Mouse (Mus musculus) brain, embryonic 14.5 days (tissue): Measurements from ENCODE around the gene Cib2.

ENCODE experiments used
- CTCF ChIP-seq: fragments of 200-500 bp; IDR thresholded peaks from 2 replicates; pipeline ENCODE4 v1.5.1; 2012; ENCODE audit warnings: inconsistent platforms, mild to moderate bottlenecking, moderate library complexity, borderline replicate concordance; ENCODE audit not compliant: insufficient read depth, insufficient read length; ENCODE audit errors: extremely low read depth
- POLR2A ChIP-seq: fragments of 200-500 bp; IDR thresholded peaks from 2 replicates; pipeline ENCODE4 v1.6.1; 2012; ENCODE audit warnings: mild to moderate bottlenecking, inconsistent platforms, borderline replicate concordance; ENCODE audit not compliant: poor library complexity, insufficient read depth, insufficient read length, severe bottlenecking; ENCODE audit errors: extremely low read depth

GRCm38 (mm10) chr9:54585839-54586198 is 25.8 kb upstream of the Cib2 start:
- no peak for TF ChIP-seq CTCF
- no peak for TF ChIP-seq POLR2A
